Mouse (Mus musculus): ENCODE measurements at regions not wholly inside any gene's neighbourhood (a gene's known extent, or its start where the extent isn't known, plus 50 kb on each side); places are given as distances from the start of the nearest gene placed in this dataset.

DNA sequence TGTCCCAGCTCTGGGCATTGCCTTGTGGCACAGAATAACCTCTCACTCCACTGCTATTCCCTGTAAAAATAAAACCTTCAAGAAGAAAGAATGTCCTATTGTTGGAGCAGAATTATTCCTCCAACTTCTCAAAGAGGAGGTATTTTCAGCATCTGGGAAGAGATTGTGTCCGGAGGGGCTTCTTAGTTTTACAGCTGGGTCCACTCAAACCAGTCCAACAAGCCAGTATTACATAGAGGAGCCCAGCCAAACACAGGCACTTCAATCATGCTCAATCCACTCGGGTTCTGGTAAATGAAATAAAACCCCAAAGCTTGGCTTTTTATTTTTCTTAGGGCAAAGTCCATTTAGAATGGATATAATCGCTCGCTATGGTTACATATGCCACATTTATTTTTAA, 82.7 kb upstream of the Efna5 start:
- TF ChIP-seq EP300 (IDR thresholded peaks at IDR 0.05; ENCODE audit: insufficient read depth, low read depth, low read length) = no peak
- no peak for TF ChIP-seq POLR2A (IDR thresholded peaks at IDR 0.05; ENCODE audit: insufficient read depth, low read length)
- TF ChIP-seq CTCF (IDR thresholded peaks at IDR 0.05; ENCODE audit: low read depth, low read length) = no peak
- no peaks in the 10 kb centered on the region for H3K4me1 ChIP-seq (ENCODE audit: control insufficient read depth, insufficient read depth, low read length)
- H3K27ac ChIP-seq (ENCODE audit: insufficient read depth, low read length) = no peak overlapping the region

DNA sequence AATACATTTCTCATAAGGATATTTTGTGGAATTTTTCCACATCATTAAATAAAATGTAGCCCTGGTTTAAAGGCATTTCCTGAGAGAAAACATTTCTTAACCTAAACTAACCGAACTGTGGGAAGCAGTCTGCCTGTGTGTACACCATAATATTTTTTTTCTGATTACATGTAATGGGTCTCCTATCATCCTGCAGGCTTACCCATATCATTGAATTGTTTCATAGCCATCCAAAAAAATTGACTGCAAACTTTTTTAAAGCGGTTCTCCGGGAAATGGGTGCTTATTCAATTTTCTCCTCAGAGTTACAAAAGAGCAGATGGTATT, 81.1 kb upstream of the Efna5 start:
- H3K27me3 ChIP-seq (ENCODE audit: control insufficient read depth, insufficient read depth, low read length, poor library complexity, severe bottlenecking) = no peaks in the 10 kb centered on the region
- no peaks in the 10 kb centered on the region for H3K4me1 ChIP-seq (ENCODE audit: control insufficient read depth, insufficient read depth, low read length)
- no peaks in the 10 kb centered on the region for H3K9me3 ChIP-seq (replicated peaks; ENCODE audit: control insufficient read depth, insufficient read depth, low read length, poor library complexity, severe bottlenecking)
- no peaks in the 10 kb centered on the region for H3K36me3 ChIP-seq (ENCODE audit: control insufficient read depth, insufficient read depth, low read length, poor library complexity, severe bottlenecking)
- H3K9ac ChIP-seq (ENCODE audit: low read depth, poor library complexity, severe bottlenecking) = no peak overlapping the region
- no peak overlapping the region for H3K4me3 ChIP-seq (ENCODE audit: low read depth, low read length)
- TF ChIP-seq POLR2A (IDR thresholded peaks at IDR 0.05; ENCODE audit: insufficient read depth, low read length) (no peak), CTCF (IDR thresholded peaks at IDR 0.05; ENCODE audit: low read depth, low read length) (no peak), EP300 (IDR thresholded peaks at IDR 0.05; ENCODE audit: insufficient read depth, low read depth, low read length) (no peak)
- no peak overlapping the region for H3K27ac ChIP-seq (ENCODE audit: insufficient read depth, low read length)

More for the DNA sequence above, 82.7 kb upstream of the Efna5 start:
- Histone ChIP-seq H3K9me3 (replicated peaks; ENCODE audit: control insufficient read depth, insufficient read depth, low read length, poor library complexity, severe bottlenecking) (no peaks in the 10 kb centered on the region), H3K36me3 (ENCODE audit: control insufficient read depth, insufficient read depth, low read length, poor library complexity, severe bottlenecking) (no peaks in the 10 kb centered on the region), H3K9ac (ENCODE audit: low read depth, poor library complexity, severe bottlenecking) (no peak overlapping the region), H3K4me3 (ENCODE audit: low read depth, low read length) (no peak overlapping the region), H3K27me3 (ENCODE audit: control insufficient read depth, insufficient read depth, low read length, poor library complexity, severe bottlenecking) (peaks cover 1% of the 10 kb centered on the region; the same call in 1 of the 2 replicates)

DNA sequence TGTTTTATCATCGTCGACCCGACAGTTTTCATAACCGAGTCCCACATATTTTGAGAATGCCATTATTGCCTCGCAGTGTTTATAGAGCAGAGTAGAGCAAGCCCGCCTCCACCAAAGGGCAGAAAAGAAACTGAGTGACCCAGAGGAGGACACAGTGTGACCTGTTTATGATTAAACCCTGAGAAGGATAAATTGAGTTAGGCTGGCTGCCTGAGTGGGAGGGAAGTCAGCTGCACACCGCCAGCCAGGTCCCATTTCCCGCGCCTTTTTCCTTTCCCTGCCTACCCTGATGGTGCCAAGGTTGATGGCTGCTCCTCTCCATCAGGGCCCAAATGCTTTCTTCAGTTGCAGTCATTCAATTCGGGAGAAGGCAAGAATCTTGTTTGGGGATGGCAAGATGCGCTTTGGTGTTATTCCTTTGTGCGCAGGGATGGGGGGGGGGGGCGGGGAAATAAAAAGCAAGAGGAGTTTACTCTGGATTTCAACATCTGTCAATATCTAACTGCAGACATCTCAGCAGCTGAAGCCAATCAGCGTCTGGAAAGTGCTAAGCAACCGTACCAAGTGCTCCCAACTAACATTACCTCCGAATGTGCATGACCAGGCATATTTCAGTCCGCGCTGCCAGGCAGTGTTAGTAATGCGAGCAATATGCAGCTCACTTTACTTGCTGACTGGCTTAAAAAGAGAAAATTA, 80.6 kb upstream of the Efna5 start:
- Histone ChIP-seq H3K27ac (ENCODE audit: insufficient read depth, low read length) (no peak overlapping the region), H3K27me3 (ENCODE audit: control insufficient read depth, insufficient read depth, low read length, poor library complexity, severe bottlenecking) (no peaks in the 10 kb centered on the region), H3K4me3 (ENCODE audit: low read depth, low read length) (no peak overlapping the region), H3K36me3 (ENCODE audit: control insufficient read depth, insufficient read depth, low read length, poor library complexity, severe bottlenecking) (no peaks in the 10 kb centered on the region), H3K9me3 (replicated peaks; ENCODE audit: control insufficient read depth, insufficient read depth, low read length, poor library complexity, severe bottlenecking) (no peaks in the 10 kb centered on the region), H3K9ac (ENCODE audit: low read depth, poor library complexity, severe bottlenecking) (no peak overlapping the region), H3K4me1 (ENCODE audit: control insufficient read depth, insufficient read depth, low read length) (no peaks in the 10 kb centered on the region)
- TF ChIP-seq EP300 (IDR thresholded peaks at IDR 0.05; ENCODE audit: insufficient read depth, low read depth, low read length) (no peak), CTCF (IDR thresholded peaks at IDR 0.05; ENCODE audit: low read depth, low read length) (no peak), POLR2A (IDR thresholded peaks at IDR 0.05; ENCODE audit: insufficient read depth, low read length) (no peak)

DNA sequence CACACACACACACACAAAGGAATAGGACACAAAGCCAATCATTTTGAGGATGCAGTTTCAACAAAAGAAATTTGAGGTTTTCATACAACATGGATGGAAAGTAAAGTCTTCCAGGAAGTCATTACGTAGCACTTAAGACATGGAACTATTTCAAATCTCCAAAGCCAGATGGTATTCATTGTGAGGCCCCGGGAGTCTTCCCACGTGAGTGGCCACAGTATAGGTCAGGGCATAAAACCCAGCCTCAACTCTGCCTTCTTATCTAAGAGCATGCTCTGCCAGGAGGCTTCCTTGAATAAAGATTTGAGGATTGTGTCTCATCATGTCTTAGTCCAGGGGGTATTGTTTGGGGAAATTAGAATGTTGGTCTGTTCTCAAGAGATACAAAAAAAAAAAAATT, 78.0 kb upstream of the Efna5 start:
- Histone ChIP-seq H3K4me1 (ENCODE audit: control insufficient read depth, insufficient read depth, low read length) (no peaks in the 10 kb centered on the region), H3K36me3 (ENCODE audit: control insufficient read depth, insufficient read depth, low read length, poor library complexity, severe bottlenecking) (no peaks in the 10 kb centered on the region), H3K4me3 (ENCODE audit: low read depth, low read length) (no peak overlapping the region), H3K9ac (ENCODE audit: low read depth, poor library complexity, severe bottlenecking) (no peak overlapping the region), H3K27me3 (ENCODE audit: control insufficient read depth, insufficient read depth, low read length, poor library complexity, severe bottlenecking) (no peaks in the 10 kb centered on the region), H3K9me3 (replicated peaks; ENCODE audit: control insufficient read depth, insufficient read depth, low read length, poor library complexity, severe bottlenecking) (no peaks in the 10 kb centered on the region), H3K27ac (ENCODE audit: insufficient read depth, low read length) (no peak overlapping the region)
- TF ChIP-seq EP300 (IDR thresholded peaks at IDR 0.05; ENCODE audit: insufficient read depth, low read depth, low read length) (no peak), CTCF (IDR thresholded peaks at IDR 0.05; ENCODE audit: low read depth, low read length) (no peak), POLR2A (IDR thresholded peaks at IDR 0.05; ENCODE audit: insufficient read depth, low read length) (no peak)

DNA sequence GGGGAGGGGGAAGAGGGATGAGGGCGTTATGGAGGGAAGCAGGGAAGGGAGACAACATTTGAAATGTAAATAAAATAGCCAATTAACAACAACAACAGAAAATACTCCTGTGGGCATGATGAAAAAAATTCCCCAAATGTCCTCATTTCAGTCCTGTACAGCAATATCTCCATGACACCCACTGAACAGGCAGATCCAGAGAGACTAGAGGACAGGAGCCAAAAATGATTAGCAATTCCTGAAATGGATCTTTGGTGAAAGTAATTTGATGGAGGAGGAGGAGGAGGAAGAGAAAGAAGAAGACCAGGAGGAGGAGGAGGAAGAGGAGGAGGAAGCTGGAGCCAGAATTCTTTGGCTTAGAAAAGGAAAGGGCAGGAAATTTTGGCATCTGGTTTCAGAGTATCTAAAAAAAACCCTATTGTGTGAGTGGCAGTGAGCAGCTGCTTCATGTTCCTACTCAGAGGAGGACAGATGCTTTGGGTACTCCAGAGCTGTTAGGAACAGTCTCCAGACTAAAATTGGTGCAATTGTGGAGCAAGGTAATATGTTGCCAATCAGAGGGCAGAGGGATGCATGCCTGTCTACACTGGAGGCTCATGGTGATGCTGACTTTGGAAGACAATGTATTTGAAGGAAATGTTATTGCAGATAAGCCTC, 66.5 kb upstream of the Efna5 start:
- TF ChIP-seq EP300 (IDR thresholded peaks at IDR 0.05; ENCODE audit: insufficient read depth, low read depth, low read length) (no peak), CTCF (IDR thresholded peaks at IDR 0.05; ENCODE audit: low read depth, low read length) (no peak), POLR2A (IDR thresholded peaks at IDR 0.05; ENCODE audit: insufficient read depth, low read length) (no peak)
- Histone ChIP-seq H3K4me3 (ENCODE audit: low read depth, low read length) (no peak overlapping the region), H3K9me3 (replicated peaks; ENCODE audit: control insufficient read depth, insufficient read depth, low read length, poor library complexity, severe bottlenecking) (no peaks in the 10 kb centered on the region), H3K36me3 (ENCODE audit: control insufficient read depth, insufficient read depth, low read length, poor library complexity, severe bottlenecking) (no peaks in the 10 kb centered on the region), H3K27ac (ENCODE audit: insufficient read depth, low read length) (no peak overlapping the region), H3K9ac (ENCODE audit: low read depth, poor library complexity, severe bottlenecking) (no peak overlapping the region), H3K4me1 (ENCODE audit: control insufficient read depth, insufficient read depth, low read length) (no peaks in the 10 kb centered on the region), H3K27me3 (ENCODE audit: control insufficient read depth, insufficient read depth, low read length, poor library complexity, severe bottlenecking) (peaks cover 1% of the 10 kb centered on the region; the same call in 1 of the 2 replicates)

DNA sequence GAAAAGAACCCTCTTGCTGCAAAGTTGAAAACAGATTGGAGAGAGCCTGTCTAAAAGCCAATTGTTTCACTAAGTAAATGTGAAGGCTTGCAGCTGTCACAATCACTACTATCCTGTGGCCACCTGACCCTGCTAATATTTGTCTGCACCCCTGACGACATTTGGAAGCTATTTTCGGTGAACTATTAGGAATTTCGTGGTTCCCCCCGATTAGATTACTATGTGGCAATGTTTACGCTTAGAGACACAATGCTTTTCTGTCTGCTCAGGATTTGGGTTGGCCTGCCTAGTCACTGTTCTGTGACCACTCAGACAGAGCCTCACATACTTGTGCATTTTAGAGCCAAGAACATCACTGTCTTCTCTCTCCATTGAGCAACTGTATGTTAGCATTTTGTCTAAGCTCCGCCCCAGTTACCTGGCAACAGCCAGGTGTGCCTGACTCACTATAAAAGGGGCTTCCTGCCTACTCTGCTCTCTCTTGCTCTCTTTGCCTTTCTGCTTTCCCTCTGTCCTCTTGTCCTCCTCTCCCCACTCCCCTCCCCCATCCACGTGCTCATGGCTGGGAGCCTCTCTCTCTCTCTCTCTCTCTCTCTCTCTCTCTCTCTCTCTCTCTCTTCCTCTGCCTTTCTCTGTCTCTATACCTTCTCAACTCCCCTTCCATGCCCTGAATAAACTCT, 59.6 kb upstream of the Efna5 start:
- Histone ChIP-seq H3K9ac (ENCODE audit: low read depth, poor library complexity, severe bottlenecking) (no peak overlapping the region), H3K4me3 (ENCODE audit: low read depth, low read length) (no peak overlapping the region), H3K27ac (ENCODE audit: insufficient read depth, low read length) (peak overlapping the region; percentile 17)

More for the DNA sequence above, 59.6 kb upstream of the Efna5 start:
- no peak for TF ChIP-seq CTCF (IDR thresholded peaks at IDR 0.05; ENCODE audit: low read depth, low read length)
- no peak for TF ChIP-seq EP300 (IDR thresholded peaks at IDR 0.05; ENCODE audit: insufficient read depth, low read depth, low read length)
- TF ChIP-seq POLR2A (IDR thresholded peaks at IDR 0.05; ENCODE audit: insufficient read depth, low read length) = no peak
- Histone ChIP-seq H3K4me1 (ENCODE audit: control insufficient read depth, insufficient read depth, low read length) (peaks cover 2% of the 10 kb centered on the region), H3K27me3 (ENCODE audit: control insufficient read depth, insufficient read depth, low read length, poor library complexity, severe bottlenecking) (peaks cover 1% of the 10 kb centered on the region; the same call in 1 of the 2 replicates), H3K36me3 (ENCODE audit: control insufficient read depth, insufficient read depth, low read length, poor library complexity, severe bottlenecking) (no peaks in the 10 kb centered on the region), H3K9me3 (replicated peaks; ENCODE audit: control insufficient read depth, insufficient read depth, low read length, poor library complexity, severe bottlenecking) (peaks cover 8% of the 10 kb centered on the region)

All from ES-Bruce4 (cell line).